In genomic region chr9:121429592-121429991, GRCm38 (mm10) we compare ENCODE assay signal across 18 mouse cellular contexts.
DNase-seq lines count a peak whose midpoint lies in the region; ATAC-seq and TF ChIP-seq lines count a peak whose summit lies in the region.
"Had no signal": no experiment of that assay in that cellular context is flagged by ENCODE, and none has a peak within 500 bp of the region (broad histone marks: within the 10 kb centered on the region; RNA-seq: fewer than 3 reads in every experiment).

No protein-coding gene starts in this region.

- no peak overlapping the region for H3K9ac ChIP-seq in heart, embryonic 13.5 days
- H3K9ac ChIP-seq in midbrain, embryonic 13.5 days (replicated peaks): no peak overlapping the region
- no peak overlapping the region for H3K9ac ChIP-seq in midbrain, embryonic 15.5 days
- H3K9ac ChIP-seq in forebrain, postnatal 0 days: no peak overlapping the region
- H3K9ac ChIP-seq: liver, embryonic 13.5 days; lung, embryonic 14.5 days had no signal

- no peaks in the 10 kb centered on the region for H3K9me3 ChIP-seq in heart, embryonic 13.5 days
- H3K9me3 ChIP-seq in midbrain, embryonic 13.5 days: no peaks in the 10 kb centered on the region
- H3K9me3 ChIP-seq in midbrain, embryonic 15.5 days: no peaks in the 10 kb centered on the region
- H3K9me3 ChIP-seq in forebrain, postnatal 0 days (ENCODE audit: low read length): no peaks in the 10 kb centered on the region
- H3K9me3 ChIP-seq: liver, embryonic 13.5 days had no signal

- 78% methylated on average over 7 of the region's 7 CpGs for WGBS in heart, embryonic 13.5 days
- WGBS in midbrain, embryonic 13.5 days: 73% methylated on average over 7 of the region's 7 CpGs
- WGBS in midbrain, embryonic 15.5 days: 63% methylated on average over 7 of the region's 7 CpGs
- WGBS in forebrain, postnatal 0 days: 56% methylated on average over 7 of the region's 7 CpGs

- H3K27me3 ChIP-seq in heart, embryonic 13.5 days (replicated peaks): no peaks in the 10 kb centered on the region
- H3K27me3 ChIP-seq in midbrain, embryonic 13.5 days: no peaks in the 10 kb centered on the region
- H3K27me3 ChIP-seq in midbrain, embryonic 15.5 days (replicated peaks): no peaks in the 10 kb centered on the region
- no peaks in the 10 kb centered on the region for H3K27me3 ChIP-seq in forebrain, postnatal 0 days (ENCODE audit: insufficient read depth, low read length)
- H3K27me3 ChIP-seq: liver, embryonic 13.5 days; Patski had no signal

- H3K36me3 ChIP-seq in heart, embryonic 13.5 days: peaks cover 10% of the 10 kb centered on the region
- peaks cover 4% of the 10 kb centered on the region; the same call in 1 of the 2 replicates for H3K36me3 ChIP-seq in midbrain, embryonic 13.5 days
- H3K36me3 ChIP-seq in midbrain, embryonic 15.5 days (replicated peaks): 0 out of 2 replicates have a peak, but pooled peaks cover 3% of the 10 kb centered on the region
- H3K36me3 ChIP-seq in forebrain, postnatal 0 days (ENCODE audit: insufficient read depth): peaks cover 14% of the 10 kb centered on the region
- H3K36me3 ChIP-seq: liver, embryonic 13.5 days had no signal

- no peak for TF ChIP-seq POLR2A in brain, embryonic 14.5 days (IDR thresholded peaks at IDR 0.05; ENCODE audit: borderline replicate concordance, extremely low read depth, insufficient read depth, insufficient read length, poor library complexity, severe bottlenecking)

- H3K27ac ChIP-seq in heart, embryonic 13.5 days (replicated peaks): peak overlapping the region; percentile 33; the same call in 1 of the 2 replicates
- no peak overlapping the region for H3K27ac ChIP-seq in midbrain, embryonic 13.5 days
- H3K27ac ChIP-seq in midbrain, embryonic 15.5 days: no peak overlapping the region
- no peak overlapping the region for H3K27ac ChIP-seq in forebrain, postnatal 0 days (ENCODE audit: low read depth, low read length)
- H3K27ac ChIP-seq: liver, embryonic 13.5 days had no signal

- no peak for TF ChIP-seq CTCF in brain, embryonic 14.5 days (IDR thresholded peaks at IDR 0.05; ENCODE audit: borderline replicate concordance, extremely low read depth, insufficient read depth, insufficient read length)
- TF ChIP-seq CTCF in forebrain, postnatal 0 days (IDR thresholded peaks at IDR 0.05; ENCODE audit: low read depth): no peak

- peaks cover 62% of the 10 kb centered on the region for H3K4me1 ChIP-seq in heart, embryonic 13.5 days
- peaks cover 23% of the 10 kb centered on the region; the same call in 1 of the 2 replicates for H3K4me1 ChIP-seq in midbrain, embryonic 13.5 days (replicated peaks)
- peaks cover 13% of the 10 kb centered on the region for H3K4me1 ChIP-seq in midbrain, embryonic 15.5 days
- 0 out of 2 replicates have a peak, but pooled peaks cover 6% of the 10 kb centered on the region for H3K4me1 ChIP-seq in forebrain, postnatal 0 days (ENCODE audit: insufficient read depth)

- no peak for DNase-seq in heart, postnatal 14 days
- peak; percentile 60 for DNase-seq in brain, embryonic 14.5 days (ENCODE audit: low read depth)
- peak; percentile 14 for DNase-seq in forebrain, postnatal 0 days
- DNase-seq in left cerebral cortex, postnatal 4 days: no peak
- DNase-seq in lung, postnatal 14 days: no peak
- DNase-seq: adrenal gland, postnatal 10 days; heart, postnatal 4 days; kidney, postnatal 4 days; layer of hippocampus, postnatal 36 days; liver, embryonic 13.5 days; lung, embryonic 14.5 days; lung, postnatal 4 days; right cerebral cortex, postnatal 4 days had no signal

- ATAC-seq in heart, embryonic 13.5 days (ENCODE audit: extremely low read depth, insufficient number of reproducible peaks, low FRiP score, low TSS enrichment): no peak
- 0 out of 2 replicates have a peak, but pooled peaks have one; percentile 34 for ATAC-seq in midbrain, embryonic 13.5 days
- no peak for ATAC-seq in midbrain, embryonic 15.5 days (replicated peaks)
- ATAC-seq in forebrain, postnatal 0 days: peak; percentile 51; the same call in 1 of the 2 replicates
- ATAC-seq: intestine, embryonic 16.5 days; Patski had no signal

- intact Hi-C loops in heart, postnatal 14 days (cut with DNase I): loop anchor here (5.0 kb wide), 1 partner anchor 37 kb away; no protein-coding TSS in a partner anchor
- intact Hi-C loops in left cerebral cortex, postnatal 4 days (cut with DNase I): no loop called here

- H3K4me2 ChIP-seq in heart, embryonic 13.5 days: no peak overlapping the region
- no peak overlapping the region for H3K4me2 ChIP-seq in midbrain, embryonic 13.5 days (replicated peaks)
- H3K4me2 ChIP-seq in midbrain, embryonic 15.5 days: no peak overlapping the region
- no peak overlapping the region for H3K4me2 ChIP-seq in forebrain, postnatal 0 days (ENCODE audit: low read depth)
- H3K4me2 ChIP-seq: liver, embryonic 13.5 days; lung, embryonic 14.5 days had no signal

- H3K4me3 ChIP-seq in heart, embryonic 13.5 days: no peak overlapping the region
- H3K4me3 ChIP-seq in midbrain, embryonic 13.5 days (replicated peaks): no peak overlapping the region
- no peak overlapping the region for H3K4me3 ChIP-seq in midbrain, embryonic 15.5 days
- no peak overlapping the region for H3K4me3 ChIP-seq in forebrain, postnatal 0 days (ENCODE audit: low read depth, low read length)
- H3K4me3 ChIP-seq: liver, embryonic 13.5 days had no signal

Comparison
In these comparisons a context has a peak if more than half of its experiments do, and no peak if none do; other contexts are left out.
1. ATAC-seq: peak in midbrain, embryonic 13.5 days (single experiment) and forebrain, postnatal 0 days (single experiment); none in heart, embryonic 13.5 days (single experiment) and midbrain, embryonic 15.5 days (single experiment).
2. DNase-seq: peak in brain, embryonic 14.5 days (single experiment) and forebrain, postnatal 0 days (single experiment); none in heart, postnatal 14 days (0 of 2), left cerebral cortex, postnatal 4 days (single experiment) and lung, postnatal 14 days (single experiment).